Mouse (Mus musculus): ENCODE measurements around the gene Mastl. TPM values are rescaled to one million over a fixed set of nuclear protein-coding genes. Genes with fewer than 3 reads are reported as not detected.

Gene Mastl
- 0.30 and 0.77 TPM in 2 replicates for polyA plus RNA-seq (2012; ENCODE audit: low replicate concordance)

DNA sequence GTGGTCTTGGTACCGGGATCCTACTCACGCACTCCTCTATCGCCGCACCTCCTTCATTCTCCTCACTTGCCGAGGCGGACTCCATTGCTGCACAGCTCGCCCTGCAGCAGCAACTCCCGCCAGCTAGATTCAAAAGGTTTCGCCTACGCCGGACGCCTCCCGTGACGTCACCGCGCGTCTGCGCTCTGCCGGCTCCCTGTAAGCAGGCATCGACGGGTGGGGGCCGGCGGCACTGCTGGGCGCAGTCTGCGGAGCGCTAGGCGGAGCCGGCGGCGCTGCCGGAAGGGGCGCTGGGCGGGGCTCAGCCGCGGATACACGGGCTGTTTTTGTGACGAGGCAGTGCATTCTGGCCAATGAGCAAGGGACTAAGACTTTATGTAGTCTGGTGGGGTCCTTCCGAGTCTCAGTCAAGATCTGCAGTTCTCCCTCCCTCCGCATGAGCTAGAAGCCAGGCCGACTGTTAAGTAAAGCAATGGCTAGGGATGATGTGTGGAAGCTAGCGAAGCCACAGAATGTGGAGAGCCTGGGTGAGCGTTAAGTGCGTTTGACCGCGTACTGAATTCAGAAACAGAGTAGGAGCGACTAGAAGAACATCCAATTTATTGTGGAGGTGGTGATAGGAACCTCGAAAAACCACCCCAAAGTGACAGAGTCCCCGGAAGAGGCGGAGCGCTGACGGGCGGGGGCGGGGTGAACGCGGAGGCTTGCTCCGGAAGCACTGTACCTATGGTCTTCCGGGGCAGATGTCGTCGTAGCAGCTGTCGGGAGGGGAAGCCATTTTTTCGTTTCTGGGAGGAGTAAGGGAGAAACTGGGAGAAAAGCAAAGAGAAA lies at the start of gene Mastl, which contains the start of gene Yme1l1:
Gene Mastl (minus strand): TSS at position 248 of the 831 bp plus-strand sequence.
Gene Yme1l1 (plus strand): TSS at position 593 of the 831 bp plus-strand sequence.

DNA sequence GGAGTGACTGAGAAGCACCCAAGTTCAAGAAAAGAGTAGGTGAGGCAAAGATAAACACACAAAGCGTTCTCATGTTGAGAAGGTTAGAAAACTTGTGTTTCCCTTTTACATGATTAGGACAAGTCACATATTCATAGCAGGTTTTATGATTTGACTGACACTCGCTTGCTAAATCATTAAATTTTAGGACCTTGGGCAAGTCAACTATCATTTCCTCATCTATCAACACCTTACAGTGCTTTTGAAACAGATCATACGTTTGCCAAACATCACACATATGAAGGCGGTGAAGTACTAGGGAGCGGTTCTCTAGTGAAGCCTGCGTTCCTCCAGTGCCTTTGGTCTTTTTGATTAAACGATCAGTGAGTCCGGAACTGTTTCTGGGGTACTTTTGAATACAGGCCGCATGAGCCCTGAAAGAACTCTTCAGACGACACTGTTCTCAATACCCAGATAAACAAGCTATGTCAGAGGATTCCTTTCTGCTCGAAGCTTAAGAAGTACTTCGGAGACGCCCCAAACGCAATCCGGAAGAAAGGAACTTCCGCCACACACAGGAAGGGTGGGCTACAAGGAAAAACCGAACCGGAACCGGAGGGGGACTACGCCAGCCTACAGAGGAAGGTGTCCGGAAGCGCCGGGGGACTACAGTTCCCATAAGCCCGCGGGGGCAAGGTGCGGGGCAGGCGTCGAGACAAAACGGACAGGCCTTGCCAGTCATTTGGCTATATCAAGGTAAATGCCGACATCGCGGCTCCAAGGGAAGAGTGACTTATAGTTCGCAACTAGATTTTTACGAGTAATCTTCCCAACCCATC lies 88.1 kb downstream of the Mastl start, which contains the start of gene Acbd5:
Gene Acbd5 (plus strand): TSS at position 616 of the 818 bp plus-strand sequence.

Other genes starting within 250 kb of the Mastl start
- 23.8 and 81.6 TPM in 2 replicates for gene Abi1, start 115.8 kb downstream of the Mastl start, polyA plus RNA-seq (2012; ENCODE audit: low replicate concordance)
- gene Acbd5, start 87.9 kb downstream of the Mastl start, polyA plus RNA-seq (2012; ENCODE audit: low replicate concordance) = 1.4 and 2.1 TPM in 2 replicates
- gene Yme1l1, start 345 bp upstream of the Mastl start, polyA plus RNA-seq (2012; ENCODE audit: low replicate concordance) = 1.5 and 3.9 TPM in 2 replicates
- not detected in 2 replicates for gene 4931423N10Rik, start 51.5 kb upstream of the Mastl start, polyA plus RNA-seq (2012; ENCODE audit: low replicate concordance)
- not detected in 2 replicates for gene Nxph2, start 165.2 kb upstream of the Mastl start, polyA plus RNA-seq (2012; ENCODE audit: low replicate concordance)